In the genomic region with DNA sequence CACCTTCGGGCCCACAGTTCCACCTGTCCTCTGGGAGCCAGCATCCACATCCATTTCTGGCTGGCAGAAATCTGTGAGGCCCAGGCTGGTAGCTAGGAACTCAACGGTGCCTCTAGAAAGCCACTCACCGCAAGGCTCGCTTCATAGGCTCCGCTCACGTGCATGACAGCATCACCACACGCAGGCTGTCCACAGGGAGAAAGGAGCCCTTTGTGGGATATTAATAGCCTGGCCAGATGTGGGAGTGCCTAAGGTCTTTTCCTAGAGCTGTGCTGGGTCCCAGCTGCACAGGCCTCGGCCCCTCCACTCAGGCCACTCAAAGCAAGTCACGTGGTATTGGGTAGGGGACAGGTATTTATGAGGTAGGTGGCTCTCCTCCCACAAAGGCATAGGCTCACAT, we compare ENCODE assay signal across 15 mouse cellular contexts. TPM values are rescaled to one million over a fixed set of nuclear protein-coding genes. Genes with fewer than 3 reads are reported as not detected.
A peak's percentile ranks its signal among the peaks of the same experiment; 100 is the strongest.
DNase-seq lines count a peak whose midpoint lies in the region; ATAC-seq and TF ChIP-seq lines count a peak whose summit lies in the region.
"Had no signal": no experiment of that assay in that cellular context is flagged by ENCODE, and none has a peak within 500 bp of the region (broad histone marks: within the 10 kb centered on the region; RNA-seq: fewer than 3 reads in every experiment).

No protein-coding gene starts in this region.

- no peak overlapping the region for H3K4me3 ChIP-seq in heart, postnatal 0 days (ENCODE audit: low read depth, low read length)
- no peak overlapping the region for H3K4me3 ChIP-seq in limb, embryonic 12.5 days (replicated peaks)
- H3K4me3 ChIP-seq in liver, embryonic 12.5 days = no peak overlapping the region
- H3K4me3 ChIP-seq: forebrain, embryonic 15.5 days; lung, embryonic 15.5 days; midbrain, embryonic 15.5 days had no signal

- peak; percentile 81 for DNase-seq in heart, postnatal 0 days (ENCODE audit: low spot score)
- DNase-seq in heart, adult 18-20 months = no peak
- DNase-seq in layer of hippocampus, adult 9-11 months = peak; percentile 55
- DNase-seq in layer of hippocampus, postnatal 36 days = no peak
- peak; percentile 84 for DNase-seq in brain, adult 2 months (ENCODE audit: low read depth, low spot score)
- DNase-seq: cerebellum, adult 11-12 months; kidney, postnatal 14 days; right cerebral cortex, postnatal 14 days; thymus, adult 18-20 months had no signal

- no peaks in the 10 kb centered on the region for H3K27me3 ChIP-seq in heart, postnatal 0 days (ENCODE audit: control insufficient read depth, insufficient read depth, low read length)
- H3K27me3 ChIP-seq in limb, embryonic 12.5 days = no peaks in the 10 kb centered on the region
- H3K27me3 ChIP-seq in liver, embryonic 12.5 days (replicated peaks) = no peaks in the 10 kb centered on the region
- H3K27me3 ChIP-seq: forebrain, embryonic 15.5 days; lung, embryonic 15.5 days; midbrain, embryonic 15.5 days had no signal

- H3K27ac ChIP-seq in heart, postnatal 0 days (ENCODE audit: low read depth) = peak overlapping the region; percentile 18; the same call in 1 of the 2 replicates
- peak overlapping the region; percentile 56 for H3K27ac ChIP-seq in limb, embryonic 12.5 days
- no peak overlapping the region for H3K27ac ChIP-seq in liver, embryonic 12.5 days
- H3K27ac ChIP-seq: forebrain, embryonic 15.5 days; lung, embryonic 15.5 days; midbrain, embryonic 15.5 days had no signal

- WGBS in heart, postnatal 0 days = 31% methylated on average over 9 of the region's 9 CpGs
- WGBS in limb, embryonic 12.5 days = 60% methylated on average over 9 of the region's 9 CpGs
- WGBS in liver, embryonic 12.5 days (ENCODE audit: insufficient replicate concordance) = 82% methylated on average over 9 of the region's 9 CpGs

- H3K36me3 ChIP-seq in heart, postnatal 0 days (replicated peaks; ENCODE audit: control insufficient read depth, insufficient read depth, low read length) = no peaks in the 10 kb centered on the region; the same call in 1 of the 2 replicates
- H3K36me3 ChIP-seq in limb, embryonic 12.5 days = no peaks in the 10 kb centered on the region
- peaks cover 12% of the 10 kb centered on the region; the same call in 1 of the 2 replicates for H3K36me3 ChIP-seq in liver, embryonic 12.5 days
- H3K36me3 ChIP-seq: forebrain, embryonic 15.5 days; lung, embryonic 15.5 days; midbrain, embryonic 15.5 days had no signal

- TF ChIP-seq EP300 in heart, postnatal 0 days (IDR thresholded peaks at IDR 0.05; ENCODE audit: low read depth) = no peak

- H3K4me1 ChIP-seq in heart, postnatal 0 days (ENCODE audit: control insufficient read depth, insufficient read depth) = peaks cover 47% of the 10 kb centered on the region
- peaks cover 63% of the 10 kb centered on the region for H3K4me1 ChIP-seq in limb, embryonic 12.5 days (replicated peaks)
- peaks cover 76% of the 10 kb centered on the region for H3K4me1 ChIP-seq in liver, embryonic 12.5 days

- ATAC-seq in heart, postnatal 0 days (ENCODE audit: insufficient read depth, low read depth) = peak; percentile 77
- peak; percentile 63 for ATAC-seq in limb, embryonic 12.5 days (ENCODE audit: insufficient number of reproducible peaks, insufficient read depth, low FRiP score, low TSS enrichment, low read depth)
- no peak for ATAC-seq in liver, embryonic 12.5 days
- ATAC-seq: activated CD4-positive, CD25-positive, alpha-beta regulatory T cell, adult 4 months; forebrain, embryonic 15.5 days; midbrain, embryonic 15.5 days had no signal

- TF ChIP-seq CTCF in heart, postnatal 0 days (IDR thresholded peaks at IDR 0.05; ENCODE audit: low read depth) = no peak

- H3K9ac ChIP-seq in heart, postnatal 0 days (replicated peaks; ENCODE audit: low read depth, low read length) = no peak overlapping the region
- no peak overlapping the region for H3K9ac ChIP-seq in limb, embryonic 12.5 days (replicated peaks)
- no peak overlapping the region for H3K9ac ChIP-seq in liver, embryonic 12.5 days
- H3K9ac ChIP-seq: forebrain, embryonic 15.5 days; lung, embryonic 15.5 days; midbrain, embryonic 15.5 days had no signal

- no peak overlapping the region for H3K4me2 ChIP-seq in heart, postnatal 0 days (ENCODE audit: low read depth, low read length)
- no peak overlapping the region for H3K4me2 ChIP-seq in limb, embryonic 12.5 days
- no peak overlapping the region for H3K4me2 ChIP-seq in liver, embryonic 12.5 days
- H3K4me2 ChIP-seq: forebrain, embryonic 15.5 days; lung, embryonic 15.5 days; midbrain, embryonic 15.5 days had no signal

- H3K9me3 ChIP-seq in heart, postnatal 0 days (replicated peaks; ENCODE audit: control insufficient read depth, low read length) = no peaks in the 10 kb centered on the region
- H3K9me3 ChIP-seq in limb, embryonic 12.5 days = no peaks in the 10 kb centered on the region
- no peaks in the 10 kb centered on the region for H3K9me3 ChIP-seq in liver, embryonic 12.5 days (replicated peaks)
- H3K9me3 ChIP-seq: forebrain, embryonic 15.5 days; lung, embryonic 15.5 days; midbrain, embryonic 15.5 days had no signal

RNA-seq across cellular contexts. Expression of gene Sema4d, which starts 35.1 kb away (rescaled TPM):
- total RNA-seq in heart, postnatal 0 days (2014; rRNA removed; ENCODE audit: low replicate concordance) = 11.6 and 12.6 TPM in 2 replicates
- 16.7 and 18.2 TPM in 2 replicates for polyA plus RNA-seq in heart, postnatal 0 days (2015; fragmentation: Nextera tagmentation; extraction: Ambion mirVana)
- total RNA-seq in heart, adult 18-20 months (2021) = 10 to 100 TPM; 57.5 to 67.5 TPM
- total RNA-seq in layer of hippocampus, postnatal 36 days (2021) = 100 to 1,000 TPM in 1 of 2 experiments, 10 to 100 TPM in 1; 96.5 to 108 TPM
- 5.4 and 5.8 TPM in 2 replicates for polyA plus RNA-seq in limb, embryonic 12.5 days (2016; fragmentation: Nextera tagmentation; extraction: Ambion mirVana)
- 10.8 TPM in 2 replicates for polyA plus RNA-seq in liver, embryonic 12.5 days (2016; fragmentation: Nextera tagmentation; extraction: Ambion mirVana)

Comparison
In these comparisons a context has a peak if more than half of its experiments do, and no peak if none do; other contexts are left out.
1. DNase-seq: peak in heart, postnatal 0 days (single experiment), layer of hippocampus, adult 9-11 months (single experiment) and brain, adult 2 months (single experiment); none in heart, adult 18-20 months (0 of 2) and layer of hippocampus, postnatal 36 days (0 of 2).